Mouse (Mus musculus) left cerebral cortex, adult 18-20 months (tissue): ENCODE results near the gene Rdx. TPM values are rescaled to one million over a fixed set of nuclear protein-coding genes. Genes with fewer than 3 reads are reported as not detected.
A peak's percentile ranks its signal among the peaks of the same experiment; 100 is the strongest.

Experiments used
- DNase-seq, 2 experiments: peaks; one replicate each; pipeline ENCODE4 v3.0.0; 2021 to 2022; ENCODE audit warnings: low spot score in 2 of 2, mixed read lengths in 1 of 2
- long read RNA-seq, 2 experiments: library from polyadenylated mRNA; stranded (forward); transcript quantifications; one replicate each; pipeline ENCODE4 v2.0.0; 2021
- total RNA-seq, 2 experiments: library from RNA; stranded (reverse); gene quantifications; 2 replicates each; pipeline ENCODE4 v1.2.3; 2021

Gene Rdx
- 10 to 100 TPM; 42.9 to 44.5 TPM for total RNA-seq
- long read RNA-seq, experiment 1, full-length matches to known transcripts = 30 of 85 reads
- long read RNA-seq, experiment 1, partial matches to known transcripts = 8 of 85 reads
- long read RNA-seq, experiment 1, other reads (novel, unspliced or antisense) = 47 of 85 reads
- long read RNA-seq, experiment 2, full-length matches to known transcripts = 18 of 40 reads
- long read RNA-seq, experiment 2, partial matches to known transcripts = 4 of 40 reads
- long read RNA-seq, experiment 2, other reads (novel, unspliced or antisense) = 18 of 40 reads

GRCm38 (mm10) chr9:52047129-52047820 lies at the start of gene Rdx:
Rdx (plus strand) TSS chr9:52047173.
- no peak for DNase-seq

GRCm38 (mm10) chr9:52003501-52003900 lies 43.5 kb upstream of the Rdx start:
- no peak for DNase-seq

GRCm38 (mm10) chr9:52007341-52007740 lies 39.6 kb upstream of the Rdx start:
- DNase-seq = no peak

GRCm38 (mm10) chr9:52008511-52008910 lies 38.5 kb upstream of the Rdx start:
- DNase-seq = no peak

- DNase-seq = peak; percentile 8 to 16
These were observed 34.7 kb upstream of the Rdx start for GRCm38 (mm10) chr9:52012311-52012710.

- no peak for DNase-seq
These were observed 34.1 kb upstream of the Rdx start for GRCm38 (mm10) chr9:52012781-52013436.

GRCm38 (mm10) chr9:52013900-52014455 lies 33.0 kb upstream of the Rdx start:
- no peak for DNase-seq

- DNase-seq = no peak
These were observed 29.9 kb upstream of the Rdx start for GRCm38 (mm10) chr9:52017091-52017490.

GRCm38 (mm10) chr9:52017824-52018223 lies 29.1 kb upstream of the Rdx start:
- DNase-seq = no peak

GRCm38 (mm10) chr9:52018505-52018904 lies 28.5 kb upstream of the Rdx start:
- no peak for DNase-seq

GRCm38 (mm10) chr9:52027257-52028020 lies 19.5 kb upstream of the Rdx start:
- no peak for DNase-seq

- DNase-seq = no peak
These were observed 18.2 kb upstream of the Rdx start for GRCm38 (mm10) chr9:52028521-52029405.

GRCm38 (mm10) chr9:52031501-52031900 lies 15.5 kb upstream of the Rdx start:
- no peak for DNase-seq

- DNase-seq = no peak
These were observed 9.5 kb upstream of the Rdx start for GRCm38 (mm10) chr9:52037493-52037892.

- no peak for DNase-seq
These were observed 5.3 kb upstream of the Rdx start for GRCm38 (mm10) chr9:52041657-52042056.

GRCm38 (mm10) chr9:52046686-52047085 lies 287 bp upstream of the Rdx start:
- no peak for DNase-seq

- DNase-seq = peak; percentile 67 to 79
These were observed 1.1 kb downstream of the Rdx start for GRCm38 (mm10) chr9:52047821-52048649.

- peak; percentile 26 to 44 for DNase-seq
These were observed 1.7 kb downstream of the Rdx start for GRCm38 (mm10) chr9:52048650-52049081.

GRCm38 (mm10) chr9:52049605-52050004 lies 2.6 kb downstream of the Rdx start:
- DNase-seq = no peak
